Mouse (Mus musculus) midbrain, embryonic 12.5 days (tissue): ENCODE measurements around the gene Gm12258. TPM values are rescaled to one million over a fixed set of nuclear protein-coding genes. Genes with fewer than 3 reads are reported as not detected.

ENCODE experiments used
- ATAC-seq: fragments of 200-750 bp; cut with Nextera tagmentation; 2 replicates; pipeline ENCODE4 v1.8.0; 2017; ENCODE audit warnings: low read depth, moderate TSS enrichment, moderate library complexity; ENCODE audit not compliant: low FRiP score
- H3K27ac ChIP-seq: fragments of 300-500 bp; sonication (generic); replicated peaks from 2 replicates; pipeline ENCODE4 v1.5.1; 2016; ENCODE audit warnings: mild to moderate bottlenecking
- H3K27me3 ChIP-seq: fragments of 300-500 bp; sonication (generic); 2 replicates; pipeline ENCODE4 v1.6.1; 2016; ENCODE audit warnings: mild to moderate bottlenecking
- H3K36me3 ChIP-seq: fragments of 300-500 bp; sonication (generic); 2 replicates; pipeline ENCODE4 v1.6.1; 2016
- H3K4me1 ChIP-seq: fragments of 300-500 bp; sonication (generic); 2 replicates; pipeline ENCODE4 v1.6.1; 2016
- H3K4me2 ChIP-seq: fragments of 300-500 bp; sonication (generic); replicated peaks from 2 replicates; pipeline ENCODE4 v1.6.1; 2016; ENCODE audit warnings: mild to moderate bottlenecking, moderate library complexity
- H3K4me3 ChIP-seq: fragments of 300-500 bp; sonication (generic); 2 replicates; pipeline ENCODE4 v1.5.1; 2016; ENCODE audit warnings: mild to moderate bottlenecking
- H3K9ac ChIP-seq: fragments of 300-500 bp; sonication (generic); replicated peaks from 2 replicates; pipeline ENCODE4 v1.6.1; 2016; ENCODE audit warnings: mild to moderate bottlenecking, moderate library complexity
- H3K9me3 ChIP-seq: fragments of 300-500 bp; sonication (generic); 2 replicates; pipeline ENCODE4 v1.6.1; 2016; ENCODE audit warnings: mild to moderate bottlenecking
- WGBS: fragments of 180-500 bp; shearing (Covaris S2); methylation state at CpG from one replicate; pipeline ENCODE4 v1.1.7; 2016; 5-methylcytosine and 5-hydroxymethylcytosine counted together
- polyA plus RNA-seq: library from polyadenylated mRNA; unstranded; fragments of >200 nt; fragmentation: Nextera tagmentation; extraction: Ambion mirVana; gene quantifications from 2 replicates; pipeline ENCODE4 v1.2.1, GENCODE M21; 2016

The Gm12258 gene
- polyA plus RNA-seq, 1 experiment from 2014 or later: 19.9 TPM

GRCm38 (mm10) chr11:58847636-58848035 is 678 bp downstream of the Gm12258 start:
- H3K36me3 ChIP-seq: peaks cover 28% of the 10 kb centered on the region
- H3K27me3 ChIP-seq: no peaks in the 10 kb centered on the region
- 50% methylated on average over 9 of the region's 9 CpGs for WGBS
- peak overlapping the region; percentile 84 for H3K4me3 ChIP-seq
- 0 out of 2 replicates have a peak, but pooled peaks have one; percentile 24 for ATAC-seq
- H3K9ac ChIP-seq: peak overlapping the region; percentile 79
- peaks cover 8% of the 10 kb centered on the region for H3K4me1 ChIP-seq
- peak overlapping the region; percentile 92 for H3K4me2 ChIP-seq
- H3K27ac ChIP-seq: no peak overlapping the region
- no peaks in the 10 kb centered on the region for H3K9me3 ChIP-seq

GRCm38 (mm10) chr11:58849731-58850130 is 2.8 kb downstream of the Gm12258 start:
- ATAC-seq: no peak
- Histone ChIP-seq H3K4me1 (peaks cover 8% of the 10 kb centered on the region), H3K9me3 (no peaks in the 10 kb centered on the region), H3K9ac (no peak overlapping the region), H3K27ac (no peak overlapping the region), H3K4me2 (no peak overlapping the region), H3K4me3 (no peak overlapping the region), H3K27me3 (no peaks in the 10 kb centered on the region), H3K36me3 (peaks cover 37% of the 10 kb centered on the region)
- 72% methylated on average over 2 of the region's 2 CpGs for WGBS

DNA sequence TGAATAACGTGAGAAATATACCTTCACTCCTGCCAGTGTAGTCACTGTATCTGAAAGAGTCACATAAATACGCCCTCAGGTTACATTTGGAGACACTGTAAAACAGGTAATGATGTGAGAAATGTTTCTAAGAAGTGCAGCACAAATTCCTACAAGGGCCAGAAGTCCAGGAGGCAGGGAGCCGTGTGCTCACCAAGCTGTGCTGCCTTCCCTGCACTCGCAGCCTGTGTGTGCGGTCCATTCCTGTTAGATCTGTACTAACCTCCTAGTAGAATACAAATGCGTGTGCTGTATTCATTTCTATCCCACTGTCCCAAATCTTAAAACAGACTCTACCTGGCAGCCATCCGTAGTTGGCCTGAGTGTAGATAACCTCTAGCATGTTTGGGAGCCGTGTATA is 13.8 kb downstream of the Gm12258 start:
- no peak overlapping the region for H3K4me2 ChIP-seq
- no peak overlapping the region for H3K27ac ChIP-seq
- peaks cover 55% of the 10 kb centered on the region for H3K36me3 ChIP-seq
- H3K9me3 ChIP-seq: peaks cover 23% of the 10 kb centered on the region
- H3K27me3 ChIP-seq: no peaks in the 10 kb centered on the region
- WGBS: 96% methylated on average over 8 of the region's 8 CpGs
- no peak overlapping the region for H3K4me3 ChIP-seq
- H3K9ac ChIP-seq: no peak overlapping the region
- ATAC-seq: no peak
- no peaks in the 10 kb centered on the region for H3K4me1 ChIP-seq

DNA sequence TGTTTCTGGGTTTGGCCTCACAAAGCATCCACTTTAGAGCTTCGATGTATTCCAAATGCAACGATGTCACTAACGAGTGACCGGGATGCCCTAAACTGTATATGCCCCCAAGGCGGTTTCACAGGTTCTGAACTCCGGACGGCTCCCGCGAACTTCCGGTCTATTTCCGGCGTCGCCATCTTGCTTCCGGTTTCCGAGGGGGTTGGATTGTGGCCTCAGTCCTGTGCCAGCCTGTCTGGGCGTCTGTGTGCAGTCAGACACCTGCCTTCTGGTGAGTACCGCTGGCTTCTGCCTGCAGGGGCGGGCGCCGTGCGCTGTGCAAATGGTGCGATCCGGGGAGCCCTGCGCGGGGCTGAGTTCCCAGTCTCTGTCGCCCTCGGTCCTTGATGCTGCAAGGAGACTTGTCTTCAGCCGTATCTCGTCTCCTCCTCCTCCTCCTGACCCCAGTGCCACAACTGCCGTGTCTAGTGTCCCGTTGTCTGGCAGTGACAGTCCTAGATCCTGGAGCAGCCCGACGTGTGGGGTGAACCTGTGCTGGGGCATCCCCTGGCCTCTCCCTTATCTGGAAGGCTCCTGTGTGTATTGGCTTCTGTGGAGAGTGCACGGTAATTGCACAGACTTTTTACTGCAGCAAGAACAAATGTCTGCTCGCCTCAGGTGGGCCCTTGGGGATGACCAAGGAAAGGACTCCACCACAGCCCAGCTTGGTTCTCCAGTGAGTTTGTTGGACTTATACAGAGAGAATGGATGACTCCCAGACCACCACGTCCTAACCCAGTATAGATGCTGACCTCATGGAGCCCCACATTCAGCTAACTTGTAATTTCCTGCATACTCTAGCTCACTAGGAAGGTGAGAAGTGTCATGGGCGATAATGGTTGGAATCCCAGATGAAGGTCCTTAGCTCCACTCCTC is 20.3 kb downstream of the Gm12258 start, which contains the start of gene 2810021J22Rik:
Gene 2810021J22Rik, plus strand, starts transcription at position 178 of the 915 bp plus-strand sequence.
- no peaks in the 10 kb centered on the region for H3K27me3 ChIP-seq
- no peaks in the 10 kb centered on the region for H3K9me3 ChIP-seq
- WGBS: 7% methylated on average over 37 of the region's 37 CpGs
- peak within 1 kb of the TSS; percentile 87 for H3K9ac ChIP-seq
- H3K27ac ChIP-seq: peak within 1 kb of the TSS; percentile 83
- peak within 1 kb of the TSS; percentile 66 for H3K4me2 ChIP-seq
- peaks cover 15% of the 10 kb centered on the region; the same call in 1 of the 2 replicates for H3K36me3 ChIP-seq
- peak; percentile 88 for ATAC-seq
- H3K4me3 ChIP-seq: peak within 1 kb of the TSS; percentile 81
- peaks cover 13% of the 10 kb centered on the region for H3K4me1 ChIP-seq

DNA sequence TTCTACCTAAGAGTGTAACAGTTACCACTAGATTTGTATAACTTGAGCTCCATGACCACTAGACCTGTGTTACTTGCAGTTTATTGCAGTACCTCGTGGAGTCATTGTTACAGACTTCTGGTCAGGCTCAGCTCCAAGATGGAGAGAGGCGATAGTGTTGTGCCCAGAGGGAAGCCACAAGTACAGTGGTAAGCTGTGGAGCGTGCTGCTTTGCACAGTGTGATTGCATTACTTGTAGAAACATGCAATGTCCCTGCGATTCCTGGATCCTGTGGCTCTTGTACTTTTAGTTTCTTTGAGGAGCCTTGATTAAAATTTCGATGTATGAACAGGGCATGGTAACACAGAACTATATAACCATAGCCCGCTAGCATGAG is 21.0 kb downstream of the Gm12258 start:
- 86% methylated on average over 6 of the region's 6 CpGs for WGBS
- Histone ChIP-seq H3K27me3 (no peaks in the 10 kb centered on the region), H3K9ac (peak overlapping the region; percentile 87; the same call in 1 of the 2 replicates), H3K27ac (no peak overlapping the region; the same call in 1 of the 2 replicates), H3K9me3 (no peaks in the 10 kb centered on the region), H3K36me3 (peaks cover 15% of the 10 kb centered on the region; the same call in 1 of the 2 replicates), H3K4me2 (peak overlapping the region; percentile 66), H3K4me3 (peak overlapping the region; percentile 81), H3K4me1 (peaks cover 13% of the 10 kb centered on the region)
- ATAC-seq: no peak

DNA sequence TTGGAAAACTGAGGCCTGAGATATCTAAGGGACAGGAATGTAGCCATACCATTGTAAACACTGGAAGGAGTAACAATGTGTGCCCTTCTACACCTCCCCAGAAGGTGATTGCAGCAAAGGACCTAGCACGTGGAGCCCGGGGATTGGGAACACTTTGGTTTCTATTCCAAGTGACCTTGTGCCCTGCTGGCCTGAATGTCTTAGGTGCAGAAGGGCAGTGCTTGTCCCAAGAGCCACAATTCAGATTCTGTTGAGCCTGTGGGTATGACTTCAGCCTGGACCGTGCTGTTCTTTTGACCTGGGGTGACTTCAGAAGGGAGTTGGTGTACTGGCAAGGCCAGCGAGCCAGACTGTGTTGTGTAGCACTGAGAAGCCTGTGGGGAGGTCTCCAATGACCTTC is 24.0 kb downstream of the Gm12258 start:
- no peaks in the 10 kb centered on the region for H3K9me3 ChIP-seq
- no peak overlapping the region for H3K27ac ChIP-seq
- no peak overlapping the region for H3K9ac ChIP-seq
- ATAC-seq: no peak
- no peaks in the 10 kb centered on the region for H3K27me3 ChIP-seq
- H3K4me3 ChIP-seq: no peak overlapping the region
- H3K4me2 ChIP-seq: no peak overlapping the region
- peaks cover 13% of the 10 kb centered on the region for H3K4me1 ChIP-seq
- peaks cover 18% of the 10 kb centered on the region; the same call in 1 of the 2 replicates for H3K36me3 ChIP-seq
- 92% methylated on average over 4 of the region's 4 CpGs for WGBS

- ATAC-seq: no peak
- Histone ChIP-seq H3K4me2 (no peak overlapping the region), H3K36me3 (peaks cover 47% of the 10 kb centered on the region), H3K4me1 (no peaks in the 10 kb centered on the region), H3K27me3 (no peaks in the 10 kb centered on the region), H3K27ac (no peak overlapping the region), H3K9me3 (no peaks in the 10 kb centered on the region), H3K4me3 (no peak overlapping the region), H3K9ac (no peak overlapping the region)
- 90% methylated on average over 8 of the region's 8 CpGs for WGBS
Observed at GRCm38 (mm10) chr11:58883756-58884155, 36.8 kb downstream of the Gm12258 start.

DNA sequence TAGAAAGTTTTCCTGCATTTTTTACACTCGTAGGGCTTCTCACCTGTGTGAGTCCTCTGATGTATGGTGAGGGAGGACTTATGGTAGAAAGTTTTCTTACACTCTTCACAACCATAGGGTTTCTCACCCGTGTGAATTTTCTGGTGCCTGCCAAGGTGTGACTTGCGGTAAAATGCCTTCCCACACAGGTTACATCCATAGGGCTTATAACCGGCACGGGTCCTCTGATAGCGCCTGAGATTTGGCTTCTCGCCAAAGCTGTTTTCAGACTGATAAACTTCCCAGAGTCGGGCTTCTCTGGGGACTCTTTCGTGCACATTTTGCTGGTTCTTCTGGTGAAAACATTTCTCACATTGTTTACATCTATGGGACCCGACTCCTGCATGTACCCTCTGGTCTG is 43.6 kb downstream of the Gm12258 start:
- WGBS: 94% methylated on average over 10 of the region's 10 CpGs
- peaks cover 49% of the 10 kb centered on the region for H3K36me3 ChIP-seq

DNA sequence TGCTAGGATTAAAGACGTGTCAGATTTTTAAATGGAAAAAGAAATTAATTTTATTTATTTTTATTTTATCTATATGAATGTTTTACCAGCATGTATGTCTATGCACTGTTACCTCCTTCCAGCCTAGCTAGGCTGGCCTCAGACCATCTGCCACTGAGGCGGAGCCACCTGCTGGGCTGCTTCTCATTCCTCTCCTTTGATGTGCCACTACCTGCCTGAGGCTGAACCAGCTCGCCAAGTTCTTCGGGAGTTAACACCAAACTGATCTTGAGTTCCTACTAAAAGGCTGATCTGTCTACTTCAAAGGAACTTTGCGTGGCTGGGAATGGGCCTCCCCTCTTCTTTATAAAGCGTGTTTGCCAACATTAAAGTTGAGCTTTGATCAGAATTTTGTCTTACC is 47.5 kb downstream of the Gm12258 start:
- Histone ChIP-seq H3K9me3 (no peaks in the 10 kb centered on the region), H3K27ac (no peak overlapping the region), H3K4me2 (no peak overlapping the region), H3K4me1 (no peaks in the 10 kb centered on the region; the same call in 1 of the 2 replicates), H3K9ac (no peak overlapping the region), H3K27me3 (no peaks in the 10 kb centered on the region), H3K4me3 (no peak overlapping the region), H3K36me3 (peaks cover 49% of the 10 kb centered on the region)
- WGBS: 80% methylated on average over 6 of the region's 6 CpGs
- no peak for ATAC-seq

More for the DNA sequence above, 43.6 kb downstream of the Gm12258 start:
- Histone ChIP-seq H3K9me3 (no peaks in the 10 kb centered on the region), H3K4me2 (no peak overlapping the region), H3K4me3 (no peak overlapping the region), H3K4me1 (no peaks in the 10 kb centered on the region), H3K27ac (no peak overlapping the region), H3K9ac (no peak overlapping the region), H3K27me3 (no peaks in the 10 kb centered on the region)
- no peak for ATAC-seq

DNA sequence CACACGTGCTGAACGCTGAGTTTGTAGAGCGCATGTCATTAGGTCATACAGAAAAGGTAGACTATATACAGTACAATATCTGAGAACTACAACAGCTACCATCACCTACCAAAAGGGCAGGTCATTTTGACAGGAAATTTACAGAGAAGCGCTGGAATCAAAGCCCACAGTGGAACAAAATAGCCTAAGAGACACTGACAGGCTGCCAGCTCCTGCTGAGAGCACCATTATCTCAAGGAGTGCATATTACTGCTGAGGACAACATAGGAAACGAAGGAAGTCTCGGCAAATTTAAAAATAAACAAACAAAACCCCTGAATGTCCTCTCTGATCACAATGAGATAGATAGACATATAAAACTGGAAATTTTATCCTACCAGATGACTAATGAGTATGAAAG is 50.5 kb downstream of the Gm12258 start:
- WGBS: 87% methylated on average over 6 of the region's 6 CpGs
- Histone ChIP-seq H3K9ac (no peak overlapping the region), H3K4me1 (no peaks in the 10 kb centered on the region; the same call in 1 of the 2 replicates), H3K9me3 (no peaks in the 10 kb centered on the region), H3K36me3 (peaks cover 37% of the 10 kb centered on the region), H3K4me2 (no peak overlapping the region), H3K27me3 (no peaks in the 10 kb centered on the region), H3K4me3 (no peak overlapping the region), H3K27ac (no peak overlapping the region)
- ATAC-seq: no peak

GRCm38 (mm10) chr11:58901080-58901479 is 54.1 kb downstream of the Gm12258 start:
- peaks cover 21% of the 10 kb centered on the region for H3K36me3 ChIP-seq
- no peak overlapping the region for H3K9ac ChIP-seq
- H3K9me3 ChIP-seq: no peaks in the 10 kb centered on the region
- no peak overlapping the region for H3K4me2 ChIP-seq
- no peak overlapping the region for H3K27ac ChIP-seq
- peaks cover 8% of the 10 kb centered on the region; the same call in 1 of the 2 replicates for H3K4me1 ChIP-seq
- H3K4me3 ChIP-seq: no peak overlapping the region
- H3K27me3 ChIP-seq: no peaks in the 10 kb centered on the region
- ATAC-seq: no peak
